Mouse (Mus musculus): ENCODE results near the gene Rbpj.

- no peak for TF ChIP-seq CTCF (IDR thresholded peaks at IDR 0.05; ENCODE audit: extremely low read depth, insufficient read depth, low read length)
- TF ChIP-seq POLR2A (IDR thresholded peaks at IDR 0.05; ENCODE audit: extremely low read depth, insufficient read depth, low read length): no peak
Observed at GRCm38 (mm10) chr5:53554926-53555325, 89.0 kb downstream of the Rbpj start.
